Mouse (Mus musculus): ENCODE measurements around the gene Auts2. TPM values are rescaled to one million over a fixed set of nuclear protein-coding genes. Genes with fewer than 3 reads are reported as not detected.

Auts2 gene
- polyA plus RNA-seq, 1 experiment from 2014 or later, result 53.4 TPM

GRCm38 (mm10) chr5:131616113-131616876 is 926.8 kb downstream of the Auts2 start:
- H3K4me3 ChIP-seq (ENCODE audit: low read depth, low read length), result peak overlapping the region; percentile 28
- H3K27me3 ChIP-seq (ENCODE audit: control insufficient read depth, insufficient read depth, low read length), result no peaks in the 10 kb centered on the region
- H3K27ac ChIP-seq (replicated peaks; ENCODE audit: low read depth, low read length), result no peak overlapping the region
- peak; percentile 78 for ATAC-seq (ENCODE audit: insufficient number of reproducible peaks, low FRiP score, low TSS enrichment, low read depth)
- H3K9me3 ChIP-seq (ENCODE audit: control insufficient read depth, low read length), result no peaks in the 10 kb centered on the region
- peak overlapping the region; percentile 61 for H3K4me2 ChIP-seq (ENCODE audit: low read depth, severe bottlenecking)
- WGBS, result under 1% methylated on average over 40 of the region's 40 CpGs
- H3K9ac ChIP-seq (ENCODE audit: low read length), result peak overlapping the region; percentile 17; the same call in 1 of the 2 replicates
- peak; percentile 75 for DNase-seq (ENCODE audit: low spot score)
- peaks cover 8% of the 10 kb centered on the region; the same call in 1 of the 2 replicates for H3K4me1 ChIP-seq (ENCODE audit: control insufficient read depth, insufficient read depth, low read length)
- no peaks in the 10 kb centered on the region for H3K36me3 ChIP-seq (ENCODE audit: control insufficient read depth, insufficient read depth, low read length)

DNA sequence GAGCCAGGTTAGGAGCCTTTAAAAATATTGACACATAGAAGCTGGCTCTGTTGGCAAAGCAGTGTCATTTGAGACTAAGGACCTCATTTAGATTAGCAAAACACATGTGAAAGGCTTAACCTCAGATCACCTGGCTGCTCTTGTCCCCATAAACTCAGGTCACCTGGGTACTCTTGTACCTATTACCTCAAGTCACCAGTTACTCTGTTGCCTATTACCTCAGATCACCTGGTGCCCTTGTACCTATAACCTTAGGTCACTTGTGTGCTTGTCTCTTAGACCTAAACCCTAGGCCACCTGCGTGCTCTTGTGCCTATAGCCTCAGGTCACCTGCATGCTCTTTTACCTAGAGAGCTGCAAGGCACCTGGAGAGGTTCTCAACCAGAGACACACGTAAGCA is 928.9 kb downstream of the Auts2 start:
- H3K4me3 ChIP-seq (ENCODE audit: low read depth, low read length), result no peak overlapping the region
- ATAC-seq (ENCODE audit: insufficient number of reproducible peaks, low FRiP score, low TSS enrichment, low read depth), result no peak
- H3K9ac ChIP-seq (ENCODE audit: low read length), result no peak overlapping the region
- 87% methylated on average over 2 of the region's 2 CpGs for WGBS
- H3K36me3 ChIP-seq (ENCODE audit: control insufficient read depth, insufficient read depth, low read length), result no peaks in the 10 kb centered on the region
- no peak overlapping the region for H3K27ac ChIP-seq (replicated peaks; ENCODE audit: low read depth, low read length)
- no peaks in the 10 kb centered on the region for H3K27me3 ChIP-seq (ENCODE audit: control insufficient read depth, insufficient read depth, low read length)
- H3K4me2 ChIP-seq (ENCODE audit: low read depth, severe bottlenecking), result no peak overlapping the region
- H3K4me1 ChIP-seq (ENCODE audit: control insufficient read depth, insufficient read depth, low read length), result peaks cover 8% of the 10 kb centered on the region; the same call in 1 of the 2 replicates
- H3K9me3 ChIP-seq (ENCODE audit: control insufficient read depth, low read length), result no peaks in the 10 kb centered on the region
- DNase-seq (ENCODE audit: low spot score), result no peak

DNA sequence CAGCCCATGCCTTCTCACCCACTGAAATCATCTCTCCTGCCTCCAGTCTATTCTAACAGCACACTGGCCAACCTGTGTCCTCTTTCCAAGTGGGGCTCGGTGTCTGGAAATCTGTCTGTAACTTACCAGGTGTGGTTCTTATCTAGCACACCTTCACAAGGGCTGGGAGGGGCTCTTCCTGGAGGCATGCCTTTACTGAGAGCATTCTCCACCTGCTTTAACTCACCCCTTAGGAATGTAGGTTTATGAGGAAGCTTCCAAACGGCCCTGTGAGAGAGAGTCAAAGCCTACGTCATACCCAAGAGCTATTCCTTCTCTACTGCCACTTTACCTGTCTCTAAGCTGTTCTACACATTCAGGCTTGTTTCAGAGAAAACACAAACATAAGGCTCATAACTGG is 929.8 kb downstream of the Auts2 start:
- Histone ChIP-seq H3K4me3 (ENCODE audit: low read depth, low read length) (no peak overlapping the region), H3K27me3 (ENCODE audit: control insufficient read depth, insufficient read depth, low read length) (no peaks in the 10 kb centered on the region), H3K36me3 (ENCODE audit: control insufficient read depth, insufficient read depth, low read length) (no peaks in the 10 kb centered on the region), H3K27ac (replicated peaks; ENCODE audit: low read depth, low read length) (no peak overlapping the region), H3K9me3 (ENCODE audit: control insufficient read depth, low read length) (no peaks in the 10 kb centered on the region), H3K9ac (ENCODE audit: low read length) (no peak overlapping the region), H3K4me1 (ENCODE audit: control insufficient read depth, insufficient read depth, low read length) (peaks cover 8% of the 10 kb centered on the region; the same call in 1 of the 2 replicates), H3K4me2 (ENCODE audit: low read depth, severe bottlenecking) (no peak overlapping the region)
- ATAC-seq (ENCODE audit: insufficient number of reproducible peaks, low FRiP score, low TSS enrichment, low read depth) (no peak), DNase-seq (ENCODE audit: low spot score) (no peak)
- 70% methylated on average over 3 of the region's 3 CpGs for WGBS

GRCm38 (mm10) chr5:131610702-131611101 is 932.4 kb downstream of the Auts2 start:
- H3K9ac ChIP-seq (ENCODE audit: low read length), result no peak overlapping the region
- H3K27me3 ChIP-seq (ENCODE audit: control insufficient read depth, insufficient read depth, low read length), result no peaks in the 10 kb centered on the region
- no peaks in the 10 kb centered on the region for H3K9me3 ChIP-seq (ENCODE audit: control insufficient read depth, low read length)
- no peak overlapping the region for H3K27ac ChIP-seq (replicated peaks; ENCODE audit: low read depth, low read length)
- no peak overlapping the region for H3K4me3 ChIP-seq (ENCODE audit: low read depth, low read length)
- ATAC-seq (ENCODE audit: insufficient number of reproducible peaks, low FRiP score, low TSS enrichment, low read depth), result no peak
- H3K36me3 ChIP-seq (ENCODE audit: control insufficient read depth, insufficient read depth, low read length), result no peaks in the 10 kb centered on the region
- 82% methylated on average over 10 of the region's 10 CpGs for WGBS
- H3K4me1 ChIP-seq (ENCODE audit: control insufficient read depth, insufficient read depth, low read length), result no peaks in the 10 kb centered on the region
- H3K4me2 ChIP-seq (ENCODE audit: low read depth, severe bottlenecking), result no peak overlapping the region
- DNase-seq (ENCODE audit: low spot score), result no peak

- ATAC-seq (ENCODE audit: insufficient number of reproducible peaks, low FRiP score, low TSS enrichment, low read depth) (no peak), DNase-seq (ENCODE audit: low spot score) (no peak)
- Histone ChIP-seq H3K4me2 (ENCODE audit: low read depth, severe bottlenecking) (no peak overlapping the region), H3K27ac (replicated peaks; ENCODE audit: low read depth, low read length) (no peak overlapping the region), H3K4me1 (ENCODE audit: control insufficient read depth, insufficient read depth, low read length) (peaks cover 7% of the 10 kb centered on the region; the same call in 1 of the 2 replicates), H3K4me3 (ENCODE audit: low read depth, low read length) (no peak overlapping the region), H3K36me3 (ENCODE audit: control insufficient read depth, insufficient read depth, low read length) (no peaks in the 10 kb centered on the region), H3K9me3 (ENCODE audit: control insufficient read depth, low read length) (no peaks in the 10 kb centered on the region), H3K9ac (ENCODE audit: low read length) (no peak overlapping the region), H3K27me3 (ENCODE audit: control insufficient read depth, insufficient read depth, low read length) (no peaks in the 10 kb centered on the region)
- 90% methylated on average over 5 of the region's 5 CpGs for WGBS
Observed at GRCm38 (mm10) chr5:131606786-131607185, 936.4 kb downstream of the Auts2 start.

GRCm38 (mm10) chr5:131601934-131602692 is 941.0 kb downstream of the Auts2 start:
- H3K27ac ChIP-seq (replicated peaks; ENCODE audit: low read depth, low read length), result no peak overlapping the region
- no peak overlapping the region for H3K9ac ChIP-seq (ENCODE audit: low read length)

GRCm38 (mm10) chr5:131600325-131601125 is 942.6 kb downstream of the Auts2 start:
- Histone ChIP-seq H3K27me3 (ENCODE audit: control insufficient read depth, insufficient read depth, low read length) (no peaks in the 10 kb centered on the region), H3K9ac (ENCODE audit: low read length) (no peak overlapping the region), H3K4me1 (ENCODE audit: control insufficient read depth, insufficient read depth, low read length) (peaks cover 29% of the 10 kb centered on the region), H3K4me3 (ENCODE audit: low read depth, low read length) (no peak overlapping the region), H3K9me3 (ENCODE audit: control insufficient read depth, low read length) (no peaks in the 10 kb centered on the region), H3K4me2 (ENCODE audit: low read depth, severe bottlenecking) (no peak overlapping the region), H3K36me3 (ENCODE audit: control insufficient read depth, insufficient read depth, low read length) (no peaks in the 10 kb centered on the region), H3K27ac (replicated peaks; ENCODE audit: low read depth, low read length) (no peak overlapping the region)
- DNase-seq (ENCODE audit: low spot score) (peak; percentile 45), ATAC-seq (ENCODE audit: insufficient number of reproducible peaks, low FRiP score, low TSS enrichment, low read depth) (no peak)
- 16% methylated on average over 14 of the region's 14 CpGs for WGBS

More at GRCm38 (mm10) chr5:131601934-131602692, 941.0 kb downstream of the Auts2 start:
- H3K27me3 ChIP-seq (ENCODE audit: control insufficient read depth, insufficient read depth, low read length), result no peaks in the 10 kb centered on the region
- peaks cover 16% of the 10 kb centered on the region for H3K4me1 ChIP-seq (ENCODE audit: control insufficient read depth, insufficient read depth, low read length)
- DNase-seq (ENCODE audit: low spot score) (no peak), ATAC-seq (ENCODE audit: insufficient number of reproducible peaks, low FRiP score, low TSS enrichment, low read depth) (no peak)
- WGBS, result 17% methylated on average over 7 of the region's 7 CpGs
- no peaks in the 10 kb centered on the region for H3K36me3 ChIP-seq (ENCODE audit: control insufficient read depth, insufficient read depth, low read length)
- no peak overlapping the region for H3K4me3 ChIP-seq (ENCODE audit: low read depth, low read length)
- no peaks in the 10 kb centered on the region for H3K9me3 ChIP-seq (ENCODE audit: control insufficient read depth, low read length)
- no peak overlapping the region for H3K4me2 ChIP-seq (ENCODE audit: low read depth, severe bottlenecking)

DNA sequence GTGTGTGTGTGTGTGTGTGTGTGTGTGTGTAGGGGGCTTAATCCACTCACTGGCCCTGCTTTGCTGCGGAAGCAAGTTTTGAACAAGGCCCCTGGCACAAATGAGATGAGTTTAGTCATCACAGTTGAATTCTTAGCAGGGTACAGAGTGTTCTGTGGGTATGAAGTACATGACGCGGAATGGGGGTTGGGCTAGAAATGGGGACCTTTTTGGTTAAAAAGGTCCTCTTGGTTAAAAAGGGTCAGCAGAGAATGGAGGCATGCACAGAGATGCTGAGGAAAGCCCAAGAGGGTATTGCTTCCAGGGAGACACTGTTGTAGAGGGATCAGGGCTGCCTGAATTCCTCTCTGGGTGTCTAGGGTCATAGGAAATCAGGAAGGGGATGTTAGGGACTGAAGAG is 945.6 kb downstream of the Auts2 start:
- Histone ChIP-seq H3K27ac (replicated peaks; ENCODE audit: low read depth, low read length) (no peak overlapping the region), H3K4me1 (ENCODE audit: control insufficient read depth, insufficient read depth, low read length) (peaks cover 27% of the 10 kb centered on the region), H3K9me3 (ENCODE audit: control insufficient read depth, low read length) (no peaks in the 10 kb centered on the region), H3K4me3 (ENCODE audit: low read depth, low read length) (no peak overlapping the region), H3K36me3 (ENCODE audit: control insufficient read depth, insufficient read depth, low read length) (no peaks in the 10 kb centered on the region), H3K4me2 (ENCODE audit: low read depth, severe bottlenecking) (no peak overlapping the region), H3K27me3 (ENCODE audit: control insufficient read depth, insufficient read depth, low read length) (0 out of 2 replicates have a peak, but pooled peaks cover 3% of the 10 kb centered on the region), H3K9ac (ENCODE audit: low read length) (no peak overlapping the region)
- DNase-seq (ENCODE audit: low spot score) (no peak), ATAC-seq (ENCODE audit: insufficient number of reproducible peaks, low FRiP score, low TSS enrichment, low read depth) (no peak)
- WGBS, result 84% methylated on average over 3 of the region's 3 CpGs

Data from limb, embryonic 11.5 days (tissue).